Mouse (Mus musculus) right cerebral cortex, adult 2 months (tissue): ENCODE results near the gene Tex14.
"Not testable (repeated sequence)": the region's sequence is repeated elsewhere in the genome, so short reads cannot be mapped to it uniquely, and the experiment has no call there.

ENCODE experiments used
- DNase-seq, 2 experiments: peaks; one replicate each; pipeline ENCODE4 v3.0.0; 2021 to 2022; ENCODE audit warnings: low spot score in 2 of 2

The Tex14 gene

GRCm38 (mm10) chr11:87404876-87405275 lies at the start of gene Tex14, which contains the start of gene Rad51c:
Gene Tex14, plus strand, starts transcription at chr11:87405065.
Gene Rad51c, minus strand, starts transcription at chr11:87404954.
- DNase-seq = peak in 1 of 2 experiments; percentile 13

DNA sequence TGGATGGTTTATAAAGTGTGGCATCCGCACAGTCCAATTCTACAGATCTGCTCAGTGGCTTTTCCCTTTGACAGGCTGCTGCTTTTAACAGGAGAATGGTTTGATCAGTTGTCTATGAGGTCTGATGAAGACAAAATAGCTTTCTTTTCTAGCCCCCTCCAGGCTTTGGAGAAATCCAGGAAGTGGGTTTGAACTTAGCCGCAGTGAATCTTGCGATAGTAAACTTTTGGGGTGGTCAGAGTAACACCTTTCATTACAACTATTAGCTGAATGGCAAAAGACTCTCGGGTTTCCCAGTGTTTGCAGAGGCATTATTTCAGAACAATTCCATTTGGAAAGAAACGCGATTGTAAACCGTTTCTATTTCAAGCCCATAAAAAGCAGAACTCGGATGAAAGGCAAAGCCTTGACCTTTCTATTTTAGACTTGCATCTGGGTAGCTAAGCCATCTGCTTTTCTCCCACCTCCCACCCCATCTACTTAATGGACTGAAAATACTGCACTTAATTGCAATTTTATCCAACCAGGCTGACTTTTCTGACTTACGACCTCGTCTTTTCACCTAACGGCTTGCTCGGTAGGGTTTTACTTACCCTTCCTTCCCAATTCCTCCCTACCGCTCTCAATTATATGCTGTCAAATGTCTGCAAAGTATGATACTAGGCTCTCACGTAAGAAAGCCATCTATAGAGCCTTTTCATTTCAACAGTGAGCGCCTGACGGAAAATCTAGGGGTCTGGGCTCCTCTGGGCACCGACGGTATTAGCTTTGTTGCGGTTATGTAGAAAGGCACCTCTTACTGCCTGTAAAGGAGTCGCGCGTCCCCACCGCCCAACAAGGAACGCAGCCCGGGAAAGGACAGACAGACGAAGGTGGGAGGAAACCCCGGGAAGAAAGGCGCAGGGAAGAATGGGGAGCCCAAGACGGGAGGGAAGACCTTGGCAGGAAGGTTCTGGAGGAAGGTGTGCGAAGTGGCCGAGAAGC lies 47.3 kb upstream of the Tex14 start:
- DNase-seq = peak; percentile 38 to 43

DNA sequence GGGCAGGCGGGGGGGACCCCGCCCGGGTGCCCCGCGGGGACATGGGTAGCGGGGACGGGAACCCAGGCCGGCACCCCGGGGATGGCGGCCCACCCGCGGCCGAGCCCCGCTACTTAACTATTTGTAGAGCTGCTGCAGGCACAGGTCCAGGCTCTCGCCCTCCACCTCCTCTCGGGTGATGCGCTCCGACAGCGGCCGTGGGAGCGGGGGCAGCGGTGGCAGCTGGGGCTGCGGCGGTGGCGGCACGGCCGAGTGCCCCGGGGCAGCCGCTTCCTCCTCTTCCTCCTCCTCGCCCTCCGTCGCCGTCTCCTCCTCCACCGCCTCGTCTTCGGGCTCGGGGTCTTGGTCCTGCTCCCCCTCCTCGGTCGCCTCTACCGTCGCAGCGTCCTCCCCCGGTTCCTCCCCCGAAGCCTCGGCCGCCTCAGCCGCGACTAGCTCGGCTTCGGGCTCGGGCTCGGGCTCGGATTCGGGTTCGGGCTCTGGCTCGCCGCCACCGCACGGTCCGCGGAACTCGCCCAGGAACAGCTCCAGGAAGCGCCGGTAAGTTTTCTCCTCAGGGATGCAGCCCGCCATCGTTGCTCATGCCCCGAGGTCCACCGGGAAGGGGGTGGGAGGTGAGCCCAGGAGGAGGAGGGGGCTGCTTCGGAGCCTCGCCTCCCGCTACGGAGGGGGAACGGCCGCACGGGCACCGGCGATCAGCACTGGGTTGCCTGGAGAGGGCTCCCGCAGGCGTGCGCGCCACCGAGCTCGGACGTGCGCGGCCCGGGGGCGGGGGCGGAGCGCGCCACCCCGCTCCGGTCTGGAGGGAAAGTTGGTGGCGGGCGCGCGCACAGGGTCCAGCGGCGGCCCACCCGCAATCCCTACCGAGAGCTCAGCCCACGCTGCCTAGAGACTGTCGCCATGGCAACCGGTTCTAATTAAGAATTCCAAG lies 46.3 kb upstream of the Tex14 start, which contains the start of gene Ppm1e:
Gene Ppm1e (minus strand): TSS at position 693 of the 931 bp plus-strand sequence.
- peak; percentile 86 to 89 for DNase-seq

GRCm38 (mm10) chr11:87359262-87359612 lies 45.6 kb upstream of the Tex14 start:
- no peak for DNase-seq

GRCm38 (mm10) chr11:87365120-87365519 lies 39.7 kb upstream of the Tex14 start:
- no peak for DNase-seq

DNA sequence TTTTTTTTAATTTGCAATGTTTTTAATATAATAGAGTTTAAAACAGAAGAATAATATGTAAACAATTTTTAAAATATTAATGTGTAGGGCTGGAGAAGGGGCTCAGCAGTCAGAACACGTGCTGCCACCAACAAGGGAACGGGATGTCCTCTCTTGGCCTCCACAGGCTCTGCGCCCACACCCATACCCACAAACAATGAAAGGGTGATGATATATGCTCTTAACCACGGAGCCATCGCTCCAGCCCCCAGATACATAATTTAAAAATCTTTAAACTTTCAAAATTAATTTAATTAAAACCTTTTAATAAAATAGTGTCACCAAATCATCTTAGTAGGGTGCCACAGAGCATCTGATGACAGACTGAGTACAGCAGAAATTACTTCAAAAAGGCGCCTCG lies 37.8 kb upstream of the Tex14 start:
- DNase-seq = no peak

- no peak for DNase-seq
Observed at GRCm38 (mm10) chr11:87367865-87368580, 36.8 kb upstream of the Tex14 start.

DNA sequence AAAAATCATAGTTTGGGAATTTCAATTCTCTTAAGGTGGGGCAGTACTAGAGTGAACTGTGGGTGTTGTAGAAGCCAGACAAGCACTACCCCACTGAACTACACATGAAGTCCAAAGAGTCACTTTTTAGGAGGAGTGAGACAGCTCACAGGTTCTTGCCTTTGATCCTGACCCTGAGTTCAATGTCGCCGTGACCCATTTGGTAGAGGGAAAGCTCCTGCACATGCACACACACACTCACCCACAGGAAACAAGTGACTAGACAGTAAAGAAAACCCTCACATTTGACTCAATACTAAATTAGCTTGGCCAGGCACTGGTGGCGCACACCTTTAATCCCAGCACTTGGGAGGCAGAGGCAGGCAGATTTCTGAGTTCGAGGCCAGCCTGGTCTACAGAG lies 20.3 kb upstream of the Tex14 start:
- DNase-seq = no peak

GRCm38 (mm10) chr11:87385676-87386075 lies 19.2 kb upstream of the Tex14 start:
- DNase-seq = peak in 1 of 2 experiments; percentile 8

- DNase-seq = peak; percentile 69 to 74
Observed at GRCm38 (mm10) chr11:87393855-87394254, 11.0 kb upstream of the Tex14 start.

- no peak for DNase-seq
Observed at GRCm38 (mm10) chr11:87398402-87398801, 6.5 kb upstream of the Tex14 start.

- DNase-seq = peak; percentile 93 to 96
Observed at GRCm38 (mm10) chr11:87404111-87404853, 583 bp upstream of the Tex14 start.

DNA sequence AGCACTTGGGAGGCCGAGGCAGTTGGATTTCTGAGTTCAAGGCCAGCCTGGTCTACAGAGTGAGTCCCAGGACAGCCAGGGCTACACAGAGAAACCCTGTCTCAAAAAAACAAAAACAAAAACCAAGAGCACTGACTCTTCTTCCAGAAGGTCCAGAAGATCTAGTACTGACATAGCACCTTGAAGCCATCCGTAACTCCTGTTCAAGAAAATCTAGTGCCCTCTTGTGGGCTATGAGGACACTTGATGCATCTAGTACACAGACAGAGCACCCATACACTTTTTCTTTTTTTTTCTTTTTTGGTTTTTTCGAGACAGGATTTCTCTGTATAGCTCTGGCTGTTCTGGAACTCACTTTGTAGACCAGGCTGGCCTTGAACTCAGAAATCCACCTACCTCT lies 8.5 kb downstream of the Tex14 start:
- not testable (repeated sequence) for DNase-seq

- no peak for DNase-seq
Observed at GRCm38 (mm10) chr11:87416120-87416519, 11.3 kb downstream of the Tex14 start.

- DNase-seq = no peak
Observed at GRCm38 (mm10) chr11:87420861-87421260, 16.0 kb downstream of the Tex14 start.

GRCm38 (mm10) chr11:87421760-87422201 lies 16.9 kb downstream of the Tex14 start:
- no peak for DNase-seq

DNA sequence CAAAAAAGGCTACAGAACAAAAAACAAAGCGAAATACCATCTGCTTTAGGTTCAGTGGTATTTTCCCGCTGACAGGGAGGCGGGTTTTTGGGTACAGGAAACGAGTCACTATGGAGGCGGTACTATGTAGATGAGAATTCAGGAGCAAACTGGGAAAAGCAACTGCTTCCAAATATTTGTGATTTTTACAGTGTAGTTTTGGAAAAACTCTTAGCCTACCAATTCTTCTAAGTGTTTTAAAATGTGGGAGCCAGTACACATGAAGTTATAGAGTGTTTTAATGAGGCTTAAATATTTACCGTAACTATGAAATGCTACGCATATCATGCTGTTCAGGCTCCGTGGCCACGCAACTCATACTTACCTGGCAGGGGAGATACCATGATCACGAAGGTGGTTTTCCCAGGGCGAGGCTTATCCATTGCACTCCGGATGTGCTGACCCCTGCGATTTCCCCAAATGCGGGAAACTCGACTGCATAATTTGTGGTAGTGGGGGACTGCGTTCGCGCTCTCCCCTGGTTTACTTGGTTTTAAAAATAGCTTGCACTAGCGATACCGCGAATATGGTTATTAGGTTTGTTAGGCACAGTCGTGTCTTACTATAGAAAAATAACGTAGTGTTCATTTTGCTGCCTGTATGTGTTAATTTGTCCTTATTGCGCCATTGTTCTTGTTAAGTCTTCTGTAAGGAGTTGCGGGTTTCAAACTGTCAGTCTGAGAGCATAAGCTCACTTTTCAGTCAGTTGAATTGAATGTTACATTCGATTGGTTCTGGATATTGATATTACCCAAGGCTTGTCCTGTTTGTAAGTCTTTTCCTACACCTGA lies 17.9 kb downstream of the Tex14 start:
- DNase-seq = peak; percentile 88

GRCm38 (mm10) chr11:87423551-87424325 lies 18.9 kb downstream of the Tex14 start:
- DNase-seq = no peak

- no peak for DNase-seq
Observed at GRCm38 (mm10) chr11:87426121-87426449, 21.2 kb downstream of the Tex14 start.
